Mouse (Mus musculus) right cerebral cortex, postnatal 4 days (tissue): ENCODE measurements at regions not wholly inside any gene's neighbourhood (a gene's known extent, or its start where the extent isn't known, plus 50 kb on each side); places are given as distances from the start of the nearest gene placed in this dataset.

ENCODE experiments used
- DNase-seq: peaks from one replicate; pipeline ENCODE4 v3.0.0-alpha.2; 2022

GRCm38 (mm10) chr12:86830247-86830585 lies 54.4 kb downstream of the Irf2bpl start:
- DNase-seq: no peak

DNA sequence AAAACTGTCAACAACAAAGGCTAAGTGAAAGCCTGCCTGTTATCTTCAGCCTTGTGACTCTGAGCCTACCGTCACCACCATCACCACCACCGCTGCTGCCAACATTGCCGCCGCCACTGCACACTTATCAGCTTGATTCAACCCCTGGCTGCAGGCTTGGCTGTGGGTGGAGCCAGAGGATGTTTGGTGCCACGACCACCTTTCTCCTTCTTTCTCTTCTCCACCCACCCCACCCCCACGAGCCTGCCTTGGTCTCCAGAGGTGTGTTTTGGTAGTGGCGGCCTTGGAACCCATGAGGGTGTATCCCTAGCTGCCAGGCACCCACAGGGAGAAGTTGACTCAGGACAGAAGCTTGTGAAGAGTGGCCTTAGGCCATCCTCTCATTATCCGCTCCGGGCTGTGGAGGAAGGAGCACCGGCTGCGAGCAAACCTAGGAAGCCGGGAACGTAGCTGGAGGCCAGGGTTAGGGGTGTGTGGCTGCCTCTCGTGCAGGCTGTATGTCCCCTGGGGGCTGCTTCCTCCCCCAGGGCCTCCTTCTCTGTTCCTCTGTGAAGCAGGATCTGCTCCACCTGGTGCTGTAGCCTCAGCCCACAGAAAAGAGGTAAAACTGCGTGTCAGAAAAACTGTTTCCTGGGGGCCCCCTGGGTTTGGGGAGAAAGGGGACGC lies 54.9 kb downstream of the Irf2bpl start:
- no peak for DNase-seq

DNA sequence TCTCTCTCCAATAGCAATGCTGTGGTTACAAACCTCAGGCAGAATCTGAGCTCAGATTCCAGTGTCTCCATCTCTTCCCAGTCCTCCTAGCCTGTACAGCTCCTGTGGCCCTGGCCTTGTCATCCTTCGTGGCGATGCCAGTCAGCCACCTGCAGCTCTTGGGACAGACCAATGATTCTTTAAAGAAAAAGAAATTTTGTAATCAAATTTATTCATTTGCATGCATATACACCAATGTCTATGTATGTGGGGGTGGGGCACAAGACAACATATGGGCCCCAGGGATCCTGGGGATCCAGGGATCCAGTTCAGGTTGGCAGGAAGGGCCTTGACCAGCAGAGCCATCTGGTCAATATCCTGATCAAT lies 57.4 kb downstream of the Irf2bpl start:
- no peak for DNase-seq

GRCm38 (mm10) chr12:86826420-86827240 lies 58.0 kb downstream of the Irf2bpl start:
- DNase-seq: no peak

- DNase-seq: no peak
Measured at GRCm38 (mm10) chr12:86825584-86826419, 58.8 kb downstream of the Irf2bpl start.

GRCm38 (mm10) chr12:86824860-86825583 lies 59.6 kb downstream of the Irf2bpl start:
- peak; percentile 71 for DNase-seq

DNA sequence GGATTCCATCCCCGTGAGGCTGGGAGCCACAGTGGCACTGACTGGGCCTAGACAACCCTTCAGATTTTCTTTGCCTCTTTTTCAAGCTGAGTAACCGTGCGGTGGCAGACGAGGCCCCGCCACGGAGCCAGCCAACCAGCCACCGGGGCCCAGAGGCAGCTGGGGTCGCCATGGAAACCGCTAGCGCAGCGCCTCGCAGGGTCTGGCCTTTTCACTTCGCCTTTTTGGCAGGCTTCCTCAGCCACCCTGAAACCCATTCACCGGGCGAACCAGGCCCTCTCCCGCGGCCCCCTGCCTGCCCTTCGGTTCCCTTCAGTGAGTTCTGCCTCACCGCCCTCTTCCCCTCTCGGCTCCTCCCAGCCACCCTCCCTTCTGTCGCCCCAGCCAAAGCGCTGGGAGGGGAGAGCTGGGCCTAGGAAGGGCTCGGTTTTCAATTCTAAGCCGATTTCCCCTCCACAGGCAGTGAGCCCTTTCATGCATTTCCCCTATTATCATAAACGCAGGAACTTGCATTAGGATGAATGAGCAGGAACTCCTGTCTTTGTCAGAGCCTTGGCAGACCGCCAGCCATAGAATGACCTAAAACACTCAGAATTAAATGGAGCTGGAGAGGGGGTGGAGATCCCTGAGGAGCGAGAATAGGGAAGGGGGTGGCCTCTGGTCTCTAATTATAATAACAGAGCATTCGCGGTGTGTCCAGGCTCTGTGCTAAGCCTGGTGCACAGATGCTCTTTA lies 60.6 kb downstream of the Irf2bpl start:
- DNase-seq: peak; percentile 87

DNA sequence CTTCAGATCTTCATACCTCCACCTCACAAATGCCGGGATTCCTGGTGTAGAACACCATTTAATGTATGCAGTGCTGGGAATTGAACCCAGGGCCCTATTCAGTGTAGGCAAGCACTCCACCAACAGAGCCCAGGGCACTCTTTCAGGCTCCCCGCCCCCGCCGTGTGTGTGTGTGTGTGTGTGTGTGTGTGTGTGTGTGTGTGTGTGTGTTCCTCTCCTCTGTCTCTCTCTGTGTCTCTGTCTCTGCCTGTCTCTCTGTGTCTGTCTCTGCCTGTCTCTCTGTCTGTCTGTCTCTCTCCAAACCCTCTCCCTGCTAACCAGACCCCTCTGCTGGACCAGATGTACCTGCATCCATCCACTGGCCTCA lies 61.1 kb downstream of the Irf2bpl start:
- DNase-seq: no peak

GRCm38 (mm10) chr12:86821183-86821582 lies 63.4 kb downstream of the Irf2bpl start:
- no peak for DNase-seq

GRCm38 (mm10) chr12:86819568-86819967 lies 65.0 kb downstream of the Irf2bpl start:
- DNase-seq: no peak

- no peak for DNase-seq
Measured at GRCm38 (mm10) chr12:86819163-86819562, 65.4 kb downstream of the Irf2bpl start.

DNA sequence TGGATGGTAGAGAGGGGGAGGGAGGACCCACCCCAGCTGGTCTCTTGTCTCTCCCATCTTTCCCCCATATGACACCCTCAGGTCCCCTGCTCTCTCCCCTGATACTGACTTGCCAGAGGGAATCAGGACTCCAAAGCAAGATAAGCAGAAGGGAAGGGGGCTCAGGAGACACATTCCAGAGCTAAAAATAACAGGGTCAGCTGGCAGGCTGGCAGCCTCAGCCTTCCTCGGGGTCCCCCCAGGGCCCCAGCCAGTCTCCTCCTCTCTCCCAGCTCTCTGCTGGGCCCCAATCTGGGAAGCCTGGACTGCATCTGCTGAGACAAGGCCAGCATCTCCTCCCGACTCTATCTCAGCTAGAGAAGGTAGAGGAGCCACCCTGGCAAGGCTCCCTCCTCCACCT lies 66.4 kb downstream of the Irf2bpl start:
- no peak for DNase-seq

- no peak for DNase-seq
Measured at GRCm38 (mm10) chr12:86816702-86817610, 67.6 kb downstream of the Irf2bpl start.

DNA sequence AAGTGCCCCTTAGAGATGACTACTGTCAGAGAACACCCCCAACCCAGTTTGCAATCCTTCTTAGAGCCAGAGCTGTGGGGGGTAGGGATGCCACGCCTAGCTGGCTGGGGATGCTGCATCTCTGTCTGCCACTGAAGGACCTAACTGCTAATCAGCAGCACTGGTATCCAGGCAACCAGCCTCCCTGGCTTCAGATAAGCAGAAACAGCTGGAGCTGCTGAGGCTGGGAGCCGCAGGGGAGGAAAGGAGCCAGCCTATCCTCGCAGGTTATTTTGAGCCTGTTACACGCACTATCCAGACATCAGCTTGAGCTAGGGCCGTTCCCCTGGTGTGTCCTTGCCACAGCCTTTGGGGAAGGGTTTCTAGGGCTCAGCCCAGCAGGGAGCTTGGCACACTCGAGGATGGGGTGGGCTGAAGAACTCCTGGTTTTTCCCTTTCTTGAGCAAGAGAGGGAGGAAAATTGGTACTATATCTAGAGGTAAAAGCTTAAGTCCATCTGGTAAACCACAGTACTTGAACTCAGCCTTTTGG lies 68.4 kb downstream of the Irf2bpl start:
- DNase-seq: peak; percentile 65

- DNase-seq: peak; percentile 73
Measured at GRCm38 (mm10) chr12:86814740-86815139, 69.9 kb downstream of the Irf2bpl start.
